Mouse (Mus musculus) hindbrain, embryonic 12.5 days (tissue): ENCODE results near the gene Olfr1391. TPM values are rescaled to one million over a fixed set of nuclear protein-coding genes. Genes with fewer than 3 reads are reported as not detected.
"Not testable (repeated sequence)": the region's sequence is repeated elsewhere in the genome, so short reads cannot be mapped to it uniquely, and the experiment has no call there.

Experiments used
- ATAC-seq: fragments of 200-750 bp; cut with Nextera tagmentation; 2 replicates; pipeline ENCODE4 v1.8.0; 2017; ENCODE audit warnings: moderate TSS enrichment; ENCODE audit not compliant: low FRiP score
- H3K27ac ChIP-seq: fragments of 300-500 bp; sonication (generic); 2 replicates; pipeline ENCODE4 v1.5.1; 2016; ENCODE audit warnings: mild to moderate bottlenecking
- H3K27me3 ChIP-seq: fragments of 300-500 bp; sonication (generic); 2 replicates; pipeline ENCODE4 v1.6.1; 2016; ENCODE audit warnings: mild to moderate bottlenecking
- H3K36me3 ChIP-seq: fragments of 300-500 bp; sonication (generic); 2 replicates; pipeline ENCODE4 v1.6.1; 2016; ENCODE audit warnings: mild to moderate bottlenecking
- H3K4me1 ChIP-seq: fragments of 300-500 bp; sonication (generic); 2 replicates; pipeline ENCODE4 v1.6.1; 2016
- H3K4me2 ChIP-seq: fragments of 300-500 bp; sonication (generic); replicated peaks from 2 replicates; pipeline ENCODE4 v1.6.1; 2016; ENCODE audit warnings: mild to moderate bottlenecking
- H3K4me3 ChIP-seq: fragments of 300-500 bp; sonication (generic); 2 replicates; pipeline ENCODE4 v1.5.1; 2016; ENCODE audit warnings: mild to moderate bottlenecking
- H3K9ac ChIP-seq: fragments of 300-500 bp; sonication (generic); 2 replicates; pipeline ENCODE4 v1.6.1; 2016; ENCODE audit warnings: mild to moderate bottlenecking, moderate library complexity
- H3K9me3 ChIP-seq: fragments of 300-500 bp; sonication (generic); replicated peaks from 2 replicates; pipeline ENCODE4 v1.6.1; 2016; ENCODE audit warnings: mild to moderate bottlenecking
- WGBS: fragments of 180-500 bp; shearing (Covaris S2); methylation state at CpG from one replicate; pipeline ENCODE4 v1.1.7; 2016; 5-methylcytosine and 5-hydroxymethylcytosine counted together
- polyA plus RNA-seq: library from polyadenylated mRNA; unstranded; fragments of >200 nt; fragmentation: Nextera tagmentation; extraction: Ambion mirVana; gene quantifications from 2 replicates; pipeline ENCODE4 v1.2.1, GENCODE M21; 2016

Gene Olfr1391
- not detected in 2 replicates for polyA plus RNA-seq

GRCm38 (mm10) chr11:49322442-49322841, at the start of gene Olfr1391:
TSS of gene Olfr1391 (plus strand) at chr11:49322742.
- 85% methylated on average over 2 of the region's 2 CpGs for WGBS

DNA sequence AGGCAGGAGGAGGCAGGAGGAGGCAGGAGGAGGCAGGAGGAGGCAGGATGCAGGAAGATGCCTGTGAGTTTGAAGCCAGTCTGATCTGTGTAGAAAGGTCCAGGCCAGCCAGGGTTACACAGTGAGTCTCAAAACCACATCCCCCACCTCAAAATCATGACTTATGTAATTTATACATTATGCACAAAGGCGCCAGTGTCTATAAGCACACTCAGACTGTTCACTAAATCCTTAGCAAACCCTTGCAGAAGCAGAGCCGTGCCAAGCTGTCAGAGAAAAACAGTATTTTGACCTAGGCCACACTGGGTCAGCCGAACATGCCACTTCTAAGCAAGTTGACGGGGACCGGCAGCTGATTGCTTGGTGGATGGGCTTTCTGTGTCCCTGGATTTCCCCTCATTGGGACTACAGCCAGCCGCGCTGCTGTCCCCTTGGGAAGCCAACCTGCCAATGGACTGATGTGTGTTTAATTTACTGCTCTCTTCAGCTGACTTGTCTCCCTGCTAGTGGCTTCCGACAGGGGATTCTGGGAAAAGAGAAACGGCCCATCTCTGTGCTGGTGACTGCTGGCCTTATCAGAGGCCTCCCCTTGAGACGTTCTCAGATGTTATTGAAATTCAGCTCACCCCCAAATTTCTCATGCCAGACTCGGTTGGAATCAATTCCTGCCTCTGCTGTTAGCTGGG, 48.6 kb upstream of the Olfr1391 start:
- no peak overlapping the region for H3K4me2 ChIP-seq
- H3K4me3 ChIP-seq, result no peak overlapping the region
- H3K4me1 ChIP-seq, result peaks cover 6% of the 10 kb centered on the region
- no peaks in the 10 kb centered on the region for H3K36me3 ChIP-seq
- H3K27ac ChIP-seq, result peak overlapping the region; percentile 35; the same call in 1 of the 2 replicates
- no peak overlapping the region for H3K9ac ChIP-seq
- no peaks in the 10 kb centered on the region for H3K27me3 ChIP-seq
- no peaks in the 10 kb centered on the region for H3K9me3 ChIP-seq
- WGBS, result 61% methylated on average over 11 of the region's 11 CpGs
- peak; percentile 77 for ATAC-seq

More at GRCm38 (mm10) chr11:49322442-49322841, at the start of gene Olfr1391:
- Histone ChIP-seq H3K27me3 (no peaks in the 10 kb centered on the region), H3K9ac (no peak within 1 kb of the TSS), H3K4me2 (no peak within 1 kb of the TSS), H3K27ac (no peak within 1 kb of the TSS), H3K9me3 (no peaks in the 10 kb centered on the region), H3K4me1 (no peaks in the 10 kb centered on the region), H3K36me3 (no peaks in the 10 kb centered on the region), H3K4me3 (no peak within 1 kb of the TSS)
- no peak for ATAC-seq

DNA sequence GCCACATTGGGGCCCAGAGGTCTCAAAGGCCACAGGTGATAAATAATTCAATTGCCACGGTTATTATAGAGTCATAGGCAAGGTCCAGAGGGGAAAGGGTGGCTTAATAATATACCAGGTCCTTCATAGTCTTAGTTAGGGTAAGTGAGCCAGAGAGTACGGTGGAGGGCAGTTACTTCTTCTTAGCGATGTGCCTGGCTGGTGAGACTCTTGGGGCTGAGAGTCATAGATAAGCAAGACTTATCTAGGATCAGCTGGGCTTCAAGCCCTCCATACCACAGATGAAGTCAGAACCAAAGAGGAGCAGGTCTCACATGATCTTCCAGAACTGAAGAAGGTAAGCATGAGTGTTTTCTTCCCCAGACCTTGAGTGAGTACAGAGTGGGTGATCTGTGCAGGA, 44.3 kb upstream of the Olfr1391 start, which contains the start of gene Olfr1393:
Gene Olfr1393 (plus strand): TSS at position 83 of the 400 bp plus-strand sequence.
- no peak within 1 kb of the TSS for H3K27ac ChIP-seq
- WGBS, result 91% methylated on average over 3 of the region's 3 CpGs
- ATAC-seq, result no peak

DNA sequence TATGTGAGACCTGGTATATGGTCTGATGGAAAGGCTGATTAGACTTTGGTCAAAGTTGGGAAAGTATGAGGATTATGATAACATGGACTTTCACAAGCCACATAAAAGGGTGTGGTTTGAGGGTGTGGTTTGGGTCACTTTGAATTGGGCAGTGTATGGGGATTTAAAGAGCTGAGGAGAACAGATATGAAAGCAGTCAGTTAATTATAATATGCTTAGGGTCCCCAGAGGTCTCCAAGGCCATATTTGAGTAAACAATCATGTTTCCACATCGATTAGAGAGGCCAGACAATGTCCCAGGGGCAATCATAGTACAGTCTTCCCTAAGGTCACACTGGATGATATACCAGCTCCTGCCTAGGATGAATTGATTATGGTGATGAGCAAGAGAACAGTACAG, 37.6 kb upstream of the Olfr1391 start, which contains the start of gene Olfr1392:
Gene Olfr1392 (plus strand): TSS at position 301 of the 400 bp plus-strand sequence.
- H3K4me2 ChIP-seq, ATAC-seq, H3K9me3 ChIP-seq, H3K4me1 ChIP-seq, H3K27me3 ChIP-seq, H3K9ac ChIP-seq, H3K27ac ChIP-seq, H3K36me3 ChIP-seq, H3K4me3 ChIP-seq: not testable (repeated sequence)
- WGBS, result 69% methylated on average over 1 of the region's 1 CpGs

More for the DNA sequence above, 44.3 kb upstream of the Olfr1391 start, which contains the start of gene Olfr1393:
- no peak within 1 kb of the TSS for H3K9ac ChIP-seq
- H3K4me1 ChIP-seq, result peaks cover 6% of the 10 kb centered on the region
- H3K27me3 ChIP-seq, result no peaks in the 10 kb centered on the region
- no peak within 1 kb of the TSS for H3K4me2 ChIP-seq
- no peaks in the 10 kb centered on the region for H3K9me3 ChIP-seq
- H3K36me3 ChIP-seq, result no peaks in the 10 kb centered on the region
- no peak within 1 kb of the TSS for H3K4me3 ChIP-seq

DNA sequence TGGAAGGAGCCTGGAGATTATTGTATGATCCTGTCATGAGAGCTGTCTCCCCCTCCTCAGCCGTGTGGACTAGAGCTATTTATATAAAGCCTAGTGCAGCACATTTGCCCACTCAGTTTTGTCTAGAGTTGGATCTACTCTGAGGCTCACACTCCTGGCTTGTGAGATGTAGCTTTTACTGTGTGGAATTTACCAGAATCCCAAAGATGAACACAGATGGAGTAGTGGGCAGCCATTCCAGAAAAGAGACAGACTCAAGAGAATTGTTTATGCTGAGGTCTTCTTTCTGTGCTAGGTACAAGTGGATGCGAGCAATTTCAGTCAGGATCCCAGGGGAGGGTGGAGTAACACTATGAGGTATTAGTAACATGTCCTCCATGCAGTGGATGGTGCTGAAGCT, 35.3 kb upstream of the Olfr1391 start:
- no peak overlapping the region for H3K9ac ChIP-seq
- H3K27me3 ChIP-seq, result no peaks in the 10 kb centered on the region
- no peak for ATAC-seq
- 89% methylated on average over 2 of the region's 2 CpGs for WGBS
- H3K4me1 ChIP-seq, result no peaks in the 10 kb centered on the region
- H3K27ac ChIP-seq, result no peak overlapping the region
- H3K9me3 ChIP-seq, result no peaks in the 10 kb centered on the region
- no peak overlapping the region for H3K4me2 ChIP-seq
- H3K36me3 ChIP-seq, result no peaks in the 10 kb centered on the region
- no peak overlapping the region for H3K4me3 ChIP-seq

DNA sequence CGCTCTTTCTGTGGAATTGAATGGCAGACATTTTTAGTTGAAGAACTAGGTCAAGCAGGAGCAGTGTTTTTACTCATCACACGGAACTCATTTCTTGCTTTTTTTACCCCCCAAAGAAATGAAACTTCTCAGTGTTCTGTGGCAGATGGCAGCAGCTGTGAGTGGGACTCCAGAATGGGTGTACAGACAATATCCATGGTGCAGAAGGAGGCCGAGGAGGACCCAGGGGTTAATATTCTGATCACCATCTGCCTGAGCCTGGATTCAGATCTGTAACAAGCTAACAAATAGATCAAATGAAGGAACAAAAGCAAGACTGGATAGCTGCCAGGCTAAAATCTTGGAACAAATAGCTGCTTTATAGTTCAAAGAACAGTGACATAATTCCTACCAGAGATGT, 29.8 kb upstream of the Olfr1391 start:
- 69% methylated on average over 3 of the region's 3 CpGs for WGBS

DNA sequence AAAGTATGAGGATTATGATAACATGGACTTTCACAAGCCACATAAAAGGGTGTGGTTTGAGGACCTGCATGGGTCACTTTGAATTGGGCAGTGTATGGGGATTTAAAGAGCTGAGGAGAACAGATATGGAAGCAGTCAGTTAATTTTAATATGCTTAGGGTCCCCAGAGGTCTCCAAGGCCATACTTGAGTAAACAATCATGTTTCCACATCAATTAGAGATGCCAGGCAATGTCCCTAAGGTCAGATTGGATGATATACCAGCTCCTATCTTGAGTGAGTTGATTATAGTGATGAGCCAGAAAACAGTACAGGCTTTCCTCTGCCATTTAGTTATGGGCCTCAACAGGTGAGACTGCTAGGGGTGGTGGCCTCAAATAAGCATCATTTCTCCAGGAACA, 18.1 kb upstream of the Olfr1391 start, which contains the start of gene Olfr10:
Gene Olfr10 (plus strand): TSS at position 301 of the 400 bp plus-strand sequence.
- Histone ChIP-seq H3K9me3 (no peaks in the 10 kb centered on the region), H3K4me2 (no peak within 1 kb of the TSS), H3K9ac (no peak within 1 kb of the TSS), H3K4me3 (no peak within 1 kb of the TSS), H3K36me3 (no peaks in the 10 kb centered on the region), H3K27me3 (no peaks in the 10 kb centered on the region), H3K4me1 (no peaks in the 10 kb centered on the region), H3K27ac (no peak within 1 kb of the TSS)
- no peak for ATAC-seq

More for the DNA sequence above, 29.8 kb upstream of the Olfr1391 start:
- no peaks in the 10 kb centered on the region for H3K27me3 ChIP-seq
- no peaks in the 10 kb centered on the region for H3K4me1 ChIP-seq
- no peaks in the 10 kb centered on the region for H3K36me3 ChIP-seq
- H3K4me2 ChIP-seq, result no peak overlapping the region
- ATAC-seq, result no peak
- no peak overlapping the region for H3K9ac ChIP-seq
- H3K9me3 ChIP-seq, result no peaks in the 10 kb centered on the region
- no peak overlapping the region for H3K27ac ChIP-seq
- H3K4me3 ChIP-seq, result no peak overlapping the region

- H3K4me1 ChIP-seq, H3K36me3 ChIP-seq, H3K9me3 ChIP-seq, H3K27me3 ChIP-seq, H3K4me3 ChIP-seq, ATAC-seq, H3K4me2 ChIP-seq, H3K9ac ChIP-seq, H3K27ac ChIP-seq: not testable (repeated sequence)
- 81% methylated on average over 5 of the region's 5 CpGs for WGBS
Observed at GRCm38 (mm10) chr11:49308547-49308946, 14.0 kb upstream of the Olfr1391 start.

DNA sequence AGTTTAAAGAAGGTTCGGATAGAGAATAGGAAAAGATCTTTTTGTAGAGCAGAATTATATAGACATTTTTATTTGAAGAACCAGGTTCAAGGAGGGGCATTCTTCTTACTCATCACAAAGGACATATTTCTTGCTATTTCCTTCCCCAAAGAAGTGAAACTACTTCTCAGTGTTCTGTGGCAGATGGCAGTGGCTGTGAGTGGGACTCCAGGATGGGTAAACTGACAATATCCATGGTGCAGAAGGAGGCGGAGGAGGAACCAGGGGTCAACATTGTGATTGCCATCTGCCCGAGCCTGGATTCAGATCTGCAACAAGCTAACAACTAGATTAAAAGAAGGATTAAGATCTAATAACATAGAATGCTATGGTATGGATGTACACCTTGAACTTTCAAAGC, 4.2 kb downstream of the Olfr1391 start:
- Histone ChIP-seq H3K9ac (no peak overlapping the region), H3K36me3 (no peaks in the 10 kb centered on the region), H3K27me3 (no peaks in the 10 kb centered on the region), H3K4me1 (no peaks in the 10 kb centered on the region), H3K4me2 (no peak overlapping the region), H3K4me3 (no peak overlapping the region), H3K9me3 (no peaks in the 10 kb centered on the region), H3K27ac (no peak overlapping the region)
- WGBS, result 86% methylated on average over 3 of the region's 3 CpGs
- no peak for ATAC-seq

DNA sequence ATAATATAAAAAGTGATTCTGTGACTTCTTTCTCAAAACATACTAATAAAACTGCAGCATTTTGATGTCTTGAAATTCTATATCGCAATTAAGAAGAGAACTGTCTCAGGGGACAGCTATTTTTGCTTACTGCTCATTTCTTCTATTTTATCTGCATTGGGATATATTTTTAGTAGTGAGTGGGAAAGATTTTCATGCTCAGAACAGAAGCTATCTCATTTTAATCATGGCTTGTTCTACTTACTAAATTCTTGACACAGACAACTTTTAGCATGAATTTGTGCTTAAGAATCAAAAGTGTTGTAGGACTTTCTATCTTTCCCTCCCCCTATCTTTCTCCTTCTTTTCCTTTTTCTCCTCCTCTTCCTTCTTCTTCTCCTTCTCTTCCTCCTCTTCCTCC, 7.1 kb downstream of the Olfr1391 start:
- Histone ChIP-seq H3K4me2 (no peak overlapping the region), H3K9me3 (no peaks in the 10 kb centered on the region), H3K27ac (no peak overlapping the region), H3K4me1 (no peaks in the 10 kb centered on the region), H3K27me3 (no peaks in the 10 kb centered on the region), H3K4me3 (no peak overlapping the region), H3K9ac (no peak overlapping the region), H3K36me3 (no peaks in the 10 kb centered on the region)
- no peak for ATAC-seq
- WGBS, result 84% methylated on average over 1 of the region's 1 CpGs

DNA sequence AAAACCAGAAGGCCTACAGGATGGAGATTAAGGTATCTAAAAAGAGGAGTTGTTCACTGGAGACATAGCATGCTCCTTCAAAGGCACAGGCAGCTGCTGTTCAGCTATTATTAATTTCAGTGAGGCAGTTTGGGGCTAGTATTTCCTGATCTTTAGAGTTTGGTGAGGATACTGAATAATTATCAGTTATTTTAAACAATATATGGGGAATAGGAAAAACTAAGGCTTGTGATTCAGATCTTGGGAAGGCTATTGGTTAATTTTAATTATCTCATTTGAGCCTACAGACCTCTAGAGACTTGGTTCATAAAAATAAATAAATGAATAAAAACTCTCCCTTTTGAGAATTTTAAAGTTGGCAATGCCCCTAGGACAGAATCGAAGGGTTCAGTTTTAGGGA, 12.3 kb downstream of the Olfr1391 start, which contains the start of gene Olfr1390:
Gene Olfr1390 (plus strand): TSS at position 301 of the 400 bp plus-strand sequence.
- Histone ChIP-seq H3K9ac (no peak within 1 kb of the TSS), H3K4me3 (no peak within 1 kb of the TSS), H3K27ac (no peak within 1 kb of the TSS), H3K4me2 (no peak within 1 kb of the TSS), H3K27me3 (no peaks in the 10 kb centered on the region), H3K36me3 (no peaks in the 10 kb centered on the region), H3K4me1 (no peaks in the 10 kb centered on the region), H3K9me3 (no peaks in the 10 kb centered on the region)
- 84% methylated on average over 1 of the region's 1 CpGs for WGBS
- no peak for ATAC-seq

DNA sequence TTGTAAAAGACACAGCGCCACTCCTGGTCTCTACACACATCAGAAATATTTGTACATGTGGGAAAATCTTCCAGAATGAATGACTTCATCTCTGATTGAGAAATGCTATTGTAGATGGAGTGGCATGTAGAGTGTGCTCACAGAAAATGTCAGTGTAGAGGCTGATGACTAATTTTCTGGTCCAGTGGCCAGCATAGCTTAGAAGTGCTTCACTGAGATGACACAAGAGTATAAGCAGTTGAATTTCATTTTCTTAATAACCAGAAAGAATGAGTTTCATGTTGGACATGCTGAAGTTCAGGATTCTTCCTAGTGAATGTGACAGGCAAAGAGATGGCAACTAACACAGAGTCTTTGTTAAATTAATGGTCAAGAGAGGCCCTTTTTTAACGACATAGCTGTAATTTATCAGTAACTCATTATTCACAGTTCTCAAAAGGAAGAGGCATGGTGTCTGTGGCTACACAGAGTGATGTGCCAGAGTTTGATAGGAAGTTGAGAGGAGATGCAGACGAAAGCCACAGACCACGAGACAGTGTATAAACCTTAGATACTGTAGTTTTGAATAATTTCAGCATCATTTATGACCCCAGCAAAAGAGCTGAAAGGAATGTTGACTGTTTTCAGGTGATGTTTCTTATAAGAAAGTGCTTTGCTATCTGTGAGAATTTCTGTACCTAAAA, 14.7 kb downstream of the Olfr1391 start:
- Histone ChIP-seq H3K9ac (no peak overlapping the region), H3K4me3 (no peak overlapping the region), H3K4me2 (no peak overlapping the region), H3K9me3 (no peaks in the 10 kb centered on the region), H3K4me1 (no peaks in the 10 kb centered on the region), H3K27me3 (no peaks in the 10 kb centered on the region), H3K27ac (no peak overlapping the region), H3K36me3 (no peaks in the 10 kb centered on the region)
- ATAC-seq, result no peak
- 74% methylated on average over 4 of the region's 4 CpGs for WGBS
